Mouse (Mus musculus): ENCODE measurements around the gene Musk.

DNA sequence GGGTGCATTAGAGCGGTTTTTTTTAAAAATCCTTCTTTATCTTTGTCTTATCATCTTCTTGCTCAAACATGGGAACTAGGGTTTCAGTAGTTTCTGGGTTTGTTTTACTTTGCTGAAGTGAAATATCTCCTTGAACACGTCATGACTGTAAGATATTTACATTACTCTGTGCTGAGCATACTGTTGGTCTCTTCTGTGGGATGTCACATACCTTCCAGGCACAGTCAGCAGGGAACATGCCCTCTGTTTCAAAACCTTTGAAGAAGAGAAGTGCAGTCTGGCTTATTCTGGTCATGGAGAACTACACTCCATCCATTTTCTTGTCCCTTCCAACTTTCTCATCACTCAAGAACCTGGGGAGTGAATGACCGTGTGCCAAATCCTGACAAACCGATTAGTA lies 73.2 kb downstream of the Musk start:
- TF ChIP-seq MYB (IDR thresholded peaks at IDR 0.05; ENCODE audit: low read depth, low read length) (no peak), EP300 (IDR thresholded peaks at IDR 0.05; ENCODE audit: low read depth in 1 of 2, low read length in 2 of 2) (no peak)
